Mouse (Mus musculus) left cerebral cortex, postnatal 4 days (tissue): ENCODE measurements around the gene Usp19. TPM values are rescaled to one million over a fixed set of nuclear protein-coding genes. Genes with fewer than 3 reads are reported as not detected.

Experiments
- DNase-seq: peaks from one replicate; pipeline ENCODE4 v3.0.0-alpha.2; 2022
- intact Hi-C: fragments of 180-260 bp; cut with DNase I; formaldehyde crosslinking; loops from one replicate; pipeline ENCODE4 v1.15.1; 2025
- total RNA-seq, 2 experiments: library from RNA; stranded (reverse); gene quantifications; 2 replicates each; pipeline ENCODE4 v1.2.3; 2021

Usp19 gene
- total RNA-seq = 100 to 1,000 TPM; 111 to 124 TPM

GRCm38 (mm10) chr9:108490559-108491285, at the start of gene Usp19:
Gene Usp19 (plus strand): TSS chr9:108490602.
- DNase-seq = peak; percentile 95
- intact Hi-C loops = no loop called here

- no peak for DNase-seq
- intact Hi-C loops = no loop called here
Observed at GRCm38 (mm10) chr9:108441236-108441919, 49.0 kb upstream of the Usp19 start.

- no peak for DNase-seq
- intact Hi-C loops = no loop called here
Observed at GRCm38 (mm10) chr9:108445125-108445524, 45.3 kb upstream of the Usp19 start.

DNA sequence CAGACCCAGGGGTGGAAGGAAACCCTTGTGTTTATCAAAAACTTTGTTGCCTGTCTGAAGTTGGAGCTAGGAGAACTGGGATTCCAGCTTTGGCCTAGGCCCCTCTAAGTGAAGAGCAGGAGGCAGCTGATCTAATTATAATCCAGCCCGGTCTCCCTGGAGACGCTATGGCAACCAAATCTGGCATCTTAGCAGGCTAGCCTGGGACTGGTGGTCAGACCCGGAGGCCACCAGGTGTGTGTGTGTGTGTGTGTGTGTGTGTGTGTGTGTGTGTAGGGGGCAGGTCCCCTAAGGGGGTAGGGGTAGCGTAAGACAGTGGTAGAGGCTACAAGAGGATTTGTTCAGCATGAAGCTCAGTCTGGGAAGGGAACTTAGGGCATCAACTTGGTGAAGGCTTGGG, 40.5 kb upstream of the Usp19 start:
- peak; percentile 82 for DNase-seq
- intact Hi-C loops = loop anchor here (5.0 kb wide), 1 partner anchor 48 kb away; no protein-coding TSS in a partner anchor

GRCm38 (mm10) chr9:108450292-108451169, 39.9 kb upstream of the Usp19 start:
- DNase-seq = peak; percentile 68
- intact Hi-C loops = loop anchor here (5.0 kb wide), 1 partner anchor 48 kb away; no protein-coding TSS in a partner anchor

DNA sequence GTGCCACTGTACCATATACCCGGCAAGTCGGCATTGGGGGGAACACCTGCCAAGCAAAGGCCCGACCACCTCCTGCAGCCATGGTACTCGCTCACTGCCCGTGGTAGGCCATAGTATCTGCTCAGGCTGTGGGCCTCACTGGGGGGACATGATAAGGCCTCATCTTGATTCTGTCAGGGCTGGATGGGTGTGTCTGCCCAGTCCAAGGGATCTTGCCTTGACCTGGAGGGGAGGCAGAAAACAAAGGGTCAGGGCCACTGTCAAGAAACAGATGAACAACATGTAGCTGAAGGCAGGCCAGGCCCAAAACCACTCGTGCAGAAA, 39.3 kb upstream of the Usp19 start:
- intact Hi-C loops = loop anchor here (5.0 kb wide), 1 partner anchor 49 kb away; no protein-coding TSS in a partner anchor
- no peak for DNase-seq

GRCm38 (mm10) chr9:108451519-108452160, 38.8 kb upstream of the Usp19 start:
- intact Hi-C loops = loop anchor here (5.0 kb wide), 1 partner anchor 49 kb away; no protein-coding TSS in a partner anchor
- no peak for DNase-seq

DNA sequence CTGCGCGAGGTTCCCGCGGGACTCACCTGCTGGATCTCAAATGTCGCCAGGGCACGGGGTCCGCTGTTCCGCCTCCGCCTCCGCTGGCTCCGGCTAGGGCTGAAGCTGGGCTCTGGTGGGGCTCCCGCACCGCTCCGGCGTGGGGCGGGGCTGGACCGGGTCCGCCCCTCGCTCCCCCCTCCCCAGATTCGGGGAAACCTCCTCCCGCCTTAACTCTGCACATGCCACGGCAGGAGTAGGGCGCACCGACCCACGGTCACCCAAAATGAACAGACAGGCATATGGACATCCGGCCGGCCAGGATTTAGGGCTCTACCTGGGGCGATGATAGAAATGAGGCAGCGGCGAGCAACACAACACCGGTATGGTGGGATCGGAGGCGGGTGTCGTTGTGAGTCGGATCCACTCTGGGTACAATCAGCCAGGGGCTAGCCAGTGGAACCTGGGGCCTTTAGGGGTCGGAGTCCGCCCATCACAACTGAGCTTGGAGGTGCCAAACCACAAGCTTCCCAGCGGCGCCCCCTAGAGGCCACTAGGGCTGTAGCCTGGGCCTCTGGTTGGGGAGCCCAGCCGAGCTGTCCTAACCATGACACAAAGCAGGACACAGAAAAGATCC, 38.0 kb upstream of the Usp19 start:
- peak; percentile 95 for DNase-seq
- intact Hi-C loops = loop anchor here (5.0 kb wide), 1 partner anchor 50 kb away; no protein-coding TSS in a partner anchor

- intact Hi-C loops = loop anchor here (5.0 kb wide), 1 partner anchor 51 kb away; no protein-coding TSS in a partner anchor
- no peak for DNase-seq
Observed at GRCm38 (mm10) chr9:108452911-108453310, 37.5 kb upstream of the Usp19 start.

DNA sequence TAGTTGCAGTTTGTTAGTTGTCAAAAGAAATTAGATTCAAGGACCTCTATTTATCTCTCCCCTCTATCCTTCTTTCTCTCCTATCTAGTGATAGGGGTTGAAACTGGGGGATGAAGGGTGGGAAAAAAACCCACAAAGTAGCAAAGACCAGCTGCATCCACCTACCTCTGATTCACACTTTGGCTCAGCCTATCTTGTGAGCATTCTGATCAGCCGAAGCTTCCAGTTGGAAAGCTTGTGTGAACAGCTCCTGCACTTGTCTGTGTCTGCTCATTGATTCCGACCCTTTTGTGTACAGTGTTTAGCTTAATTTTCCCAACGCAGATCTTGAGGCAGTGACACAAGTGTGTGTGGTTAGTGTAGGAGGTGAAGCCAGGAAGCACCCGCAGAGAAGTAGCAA, 36.9 kb upstream of the Usp19 start:
- DNase-seq = no peak
- intact Hi-C loops = loop anchor here (5.0 kb wide), 1 partner anchor 51 kb away; no protein-coding TSS in a partner anchor

- intact Hi-C loops = loop anchor here (5.0 kb wide), 1 partner anchor 52 kb away; no protein-coding TSS in a partner anchor
- DNase-seq = no peak
Observed at GRCm38 (mm10) chr9:108454429-108454828, 36.0 kb upstream of the Usp19 start.

- no peak for DNase-seq
- intact Hi-C loops = no loop called here
Observed at GRCm38 (mm10) chr9:108455747-108456571, 34.4 kb upstream of the Usp19 start.

DNA sequence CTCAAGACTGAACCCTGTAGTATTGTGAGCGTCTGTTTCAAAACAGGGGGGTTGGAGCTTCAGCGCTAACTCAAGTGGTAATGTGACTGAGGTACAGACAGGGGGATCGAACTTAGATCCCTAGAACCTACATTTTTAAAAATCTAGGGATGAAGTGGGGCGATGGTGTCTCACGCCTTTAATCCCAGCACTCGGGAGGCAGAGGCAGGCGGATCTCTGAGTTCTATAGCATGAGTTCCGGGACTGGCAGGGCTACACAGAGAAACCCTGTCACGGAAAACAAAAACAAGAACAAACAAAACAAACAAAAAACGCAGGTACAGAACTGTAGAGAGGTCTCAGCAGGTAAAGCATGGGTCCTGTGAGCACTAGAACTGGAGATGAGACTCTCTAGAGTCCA, 33.4 kb upstream of the Usp19 start:
- DNase-seq = no peak
- intact Hi-C loops = no loop called here

DNA sequence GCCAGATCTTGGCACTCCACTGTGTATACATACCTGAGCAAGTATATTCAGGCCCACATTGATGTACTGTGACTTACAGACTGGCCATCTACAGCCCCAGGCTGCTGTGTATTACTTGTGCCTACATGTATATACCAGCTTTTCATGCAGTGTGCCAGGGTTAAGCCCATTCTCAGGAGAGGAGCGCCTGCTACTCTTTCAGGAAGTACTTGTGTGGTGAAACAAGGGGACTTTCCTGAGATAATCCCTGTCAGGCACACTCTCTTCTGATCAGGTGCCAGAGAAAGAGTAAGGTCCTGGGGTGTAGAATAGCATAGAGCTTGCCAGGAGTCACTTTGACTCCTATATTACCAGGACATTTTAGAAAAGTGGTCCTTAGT, 30.5 kb upstream of the Usp19 start:
- intact Hi-C loops = no loop called here
- DNase-seq = no peak

GRCm38 (mm10) chr9:108460319-108461178, 29.9 kb upstream of the Usp19 start, which contains the start of gene Ccdc71:
Gene Ccdc71 (plus strand): TSS chr9:108460527.
- peak; percentile 91 for DNase-seq
- intact Hi-C loops = no loop called here

- intact Hi-C loops = no loop called here
- DNase-seq = no peak
Observed at GRCm38 (mm10) chr9:108461181-108461631, 29.2 kb upstream of the Usp19 start, which contains the start of gene Klhdc8b. Gene Klhdc8b (minus strand): TSS chr9:108461581.

DNA sequence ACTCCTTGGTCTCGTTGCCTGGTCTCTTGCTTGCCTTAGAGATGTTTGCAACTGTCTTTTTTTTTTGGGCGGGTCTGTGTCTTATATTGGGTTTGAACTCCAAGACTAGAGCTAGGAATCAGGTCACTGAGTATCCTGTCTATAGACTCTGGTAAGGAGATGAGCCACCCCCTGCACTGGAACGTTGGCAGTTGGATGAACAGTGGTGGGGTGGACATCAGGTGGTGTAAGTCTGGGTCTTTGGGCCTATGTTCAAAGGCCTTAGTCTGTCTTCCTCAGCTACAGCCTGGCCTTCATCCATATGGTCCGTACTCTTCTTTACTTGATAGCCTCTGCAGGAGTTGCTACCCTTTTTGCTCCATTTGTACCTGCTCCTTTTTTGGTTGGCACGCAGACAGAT, 28.7 kb upstream of the Usp19 start:
- intact Hi-C loops = no loop called here
- DNase-seq = no peak

DNA sequence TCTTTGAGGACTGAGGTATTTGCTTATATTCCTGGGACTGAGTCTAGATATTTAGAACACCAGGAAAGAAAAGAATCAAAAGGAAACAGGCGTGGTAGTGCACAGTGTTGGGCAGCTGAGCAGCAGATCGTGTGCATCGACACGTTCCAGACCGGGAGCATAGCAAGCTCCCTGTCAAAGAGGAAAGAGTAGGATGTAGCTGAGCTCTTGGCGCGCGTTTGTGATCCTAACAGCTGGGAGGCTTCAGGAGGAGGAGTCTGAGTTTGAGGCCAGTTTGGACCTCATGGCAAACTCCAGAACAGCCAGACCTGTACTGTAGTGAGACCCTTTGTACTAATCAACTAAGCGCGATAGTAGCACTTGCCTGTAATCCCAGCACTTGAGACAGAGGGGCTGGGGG, 28.2 kb upstream of the Usp19 start:
- DNase-seq = no peak
- intact Hi-C loops = no loop called here
